Mouse (Mus musculus) cerebellum, adult 8-10 months (tissue): ENCODE results near the gene Rpl5.

Experiments
- DNase-seq: peaks from one replicate; pipeline ENCODE4 v3.0.0; 2022

Gene Rpl5

GRCm38 (mm10) chr5:107946475-107946874 is 46.2 kb downstream of the Rpl5 start:
- no peak for DNase-seq

GRCm38 (mm10) chr5:107947548-107947947 is 47.2 kb downstream of the Rpl5 start:
- peak; percentile 41 for DNase-seq

GRCm38 (mm10) chr5:107948899-107949298 is 48.6 kb downstream of the Rpl5 start:
- no peak for DNase-seq

GRCm38 (mm10) chr5:107949607-107950006 is 49.3 kb downstream of the Rpl5 start:
- DNase-seq: no peak

GRCm38 (mm10) chr5:107950643-107951042 is 50.3 kb downstream of the Rpl5 start:
- DNase-seq: no peak
